Mouse (Mus musculus) heart, adult 2 months (tissue): ENCODE measurements around the gene Swt1.

Experiments
- CTCF ChIP-seq: fragments of 200-600 bp; IDR thresholded peaks from 2 replicates; pipeline ENCODE4 v1.8.1; 2022; ENCODE audit warnings: antibody characterized with exemption, mild to moderate bottlenecking, moderate library complexity
- POLR2A ChIP-seq: fragments of 200-500 bp; IDR thresholded peaks from 2 replicates; pipeline ENCODE4 v1.6.1; 2011; ENCODE audit warnings: mild to moderate bottlenecking, low read depth, low read length, control low read depth; ENCODE audit not compliant: insufficient read depth

DNA sequence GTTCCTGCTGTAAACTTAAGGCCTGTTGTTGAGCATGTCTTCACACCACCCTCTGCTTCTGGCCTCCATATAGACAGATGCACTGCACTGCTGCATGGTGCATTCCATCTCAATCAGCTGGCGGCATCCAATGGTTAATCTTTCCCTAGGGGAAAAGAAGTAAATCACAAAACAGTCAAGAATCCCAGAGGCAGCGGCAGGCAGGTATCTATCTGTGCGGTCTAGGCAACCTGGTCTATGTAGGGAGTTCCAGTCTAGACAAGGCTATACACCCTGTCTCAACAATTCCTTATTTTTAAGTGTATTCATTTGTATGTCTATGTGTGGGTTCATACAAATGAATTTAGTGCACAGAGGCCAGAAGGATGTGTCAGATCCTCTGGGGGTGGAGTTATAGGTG lies 59.8 kb downstream of the Swt1 start:
- TF ChIP-seq CTCF (no peak), POLR2A (no peak; the same call in 1 of the 2 replicates)
